Mouse (Mus musculus) heart, adult 2 months (tissue): ENCODE measurements around the gene Ube4b. TPM values are rescaled to one million over a fixed set of nuclear protein-coding genes. Genes with fewer than 3 reads are reported as not detected.
"Not testable (repeated sequence)": the region's sequence is repeated elsewhere in the genome, so short reads cannot be mapped to it uniquely, and the experiment has no call there.

Experiments used
- DNase-seq, 2 experiments: peaks; one replicate each; pipeline ENCODE4 v3.0.0; 2021
- H3K27ac ChIP-seq: fragments of 200-600 bp; 2 replicates; pipeline ENCODE4 v1.8.1; 2022
- H3K27me3 ChIP-seq: fragments of 200-500 bp; 2 replicates; pipeline ENCODE4 v1.6.1; 2012; ENCODE audit warnings: mild to moderate bottlenecking, low read length, inconsistent platforms, mixed read lengths; ENCODE audit not compliant: control insufficient read depth, insufficient read depth
- H3K36me3 ChIP-seq: fragments of 200-500 bp; 2 replicates; pipeline ENCODE4 v1.6.1; 2012; ENCODE audit warnings: low read length, inconsistent platforms; ENCODE audit not compliant: control insufficient read depth, insufficient read depth
- H3K4me1 ChIP-seq: fragments of 200-500 bp; 2 replicates; pipeline ENCODE4 v1.6.1; 2011; ENCODE audit warnings: low read length; ENCODE audit not compliant: control insufficient read depth, insufficient read depth
- H3K4me3 ChIP-seq: fragments of 200-600 bp; 2 replicates; pipeline ENCODE4 v1.8.1; 2022
- H3K79me2 ChIP-seq: fragments of 200-500 bp; replicated peaks from 2 replicates; pipeline ENCODE4 v1.6.1; 2012; ENCODE audit warnings: mild to moderate bottlenecking, inconsistent platforms, low read length, moderate library complexity, mixed read lengths; ENCODE audit not compliant: control insufficient read depth, insufficient read depth
- H3K9ac ChIP-seq: fragments of 200-500 bp; 2 replicates; pipeline ENCODE4 v1.6.1; 2012; ENCODE audit warnings: low read depth, mild to moderate bottlenecking, control low read depth, inconsistent platforms, low read length, mixed read lengths
- CTCF ChIP-seq: fragments of 200-600 bp; IDR thresholded peaks from 2 replicates; pipeline ENCODE4 v1.8.1; 2022; ENCODE audit warnings: antibody characterized with exemption, mild to moderate bottlenecking, moderate library complexity
- EP300 ChIP-seq: fragments of 200-500 bp; IDR thresholded peaks from 2 replicates; pipeline ENCODE4 v1.6.1; 2011; ENCODE audit warnings: low read depth, low read length, control low read depth; ENCODE audit not compliant: insufficient read depth
- POLR2A ChIP-seq: fragments of 200-500 bp; IDR thresholded peaks from 2 replicates; pipeline ENCODE4 v1.6.1; 2011; ENCODE audit warnings: mild to moderate bottlenecking, low read depth, low read length, control low read depth; ENCODE audit not compliant: insufficient read depth
- WGBS: fragments of 180-500 bp; shearing (Covaris S2); methylation state at CpG from one replicate; pipeline ENCODE4 v1.1.7; 2018; 5-methylcytosine and 5-hydroxymethylcytosine counted together
- intact Hi-C: fragments of 180-260 bp; cut with DNase I; formaldehyde crosslinking; loops from one replicate; pipeline ENCODE4 v1.15.1; 2025
- polyA plus RNA-seq: library from polyadenylated mRNA; depleted of rRNA; stranded (reverse); fragments of >200 nt; gene quantifications from 2 replicates; pipeline ENCODE4 v1.2.3, GENCODE M21; 2012
- total RNA-seq, 2 experiments: library from RNA; stranded (reverse); gene quantifications; 2 replicates each; pipeline ENCODE4 v1.2.3; 2021

Ube4b gene
- total and polyA plus RNA-seq, 3 experiments = 39.6 to 41.6 (median 40.2) TPM

- Histone ChIP-seq H3K9ac (no peak overlapping the region), H3K4me3 (no peak overlapping the region), H3K27ac (peak overlapping the region; percentile 28; the same call in 1 of the 2 replicates), H3K36me3 (peaks cover 3% of the 10 kb centered on the region; the same call in 1 of the 2 replicates), H3K79me2 (no peaks in the 10 kb centered on the region), H3K27me3 (no peaks in the 10 kb centered on the region), H3K4me1 (peaks cover 18% of the 10 kb centered on the region)
- peak in 1 of 2 experiments; percentile 53 for DNase-seq
- intact Hi-C loops = loop anchor here (2.0 to 10.0 kb wide), 2 partner anchors 23 to 627 kb away; partner anchors contain the start of genes Lzic and Nmnat1
- 27% methylated on average over 7 of the region's 7 CpGs for WGBS
- TF ChIP-seq EP300 (no peak), CTCF (no peak), POLR2A (no peak)
These were observed 35.2 kb upstream of the Ube4b start for GRCm38 (mm10) chr4:149461579-149462304.

DNA sequence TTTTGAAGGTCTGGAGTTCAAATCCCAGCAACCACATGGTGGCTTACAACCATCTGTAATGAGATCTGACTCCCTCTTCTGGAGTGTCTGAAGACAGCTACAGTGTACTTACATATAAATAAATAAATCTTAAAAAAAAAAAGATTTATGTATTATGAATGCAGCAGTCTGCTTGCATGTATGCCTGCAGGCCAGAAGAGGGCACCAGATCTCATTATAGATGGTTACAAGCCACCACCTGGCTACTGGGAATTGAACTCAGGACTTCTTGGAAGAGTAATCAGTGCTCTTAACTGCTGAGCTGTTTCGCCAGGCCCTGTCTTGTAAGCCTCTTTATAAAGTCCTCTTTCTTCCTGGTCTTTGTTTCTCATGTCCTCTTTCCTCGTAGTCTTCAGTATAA is 33.9 kb upstream of the Ube4b start:
- not testable (repeated sequence) for H3K27me3 ChIP-seq, H3K79me2 ChIP-seq, H3K9ac ChIP-seq, H3K4me3 ChIP-seq, H3K36me3 ChIP-seq, H3K27ac ChIP-seq, DNase-seq
- peaks cover 22% of the 10 kb centered on the region for H3K4me1 ChIP-seq
- intact Hi-C loops = loop anchor here (10.0 kb wide), 1 partner anchor 626 kb away; no protein-coding TSS in a partner anchor
- TF ChIP-seq CTCF = peak; percentile 50
- 96% methylated on average over 2 of the region's 2 CpGs for WGBS

- peaks cover 22% of the 10 kb centered on the region for H3K4me1 ChIP-seq
- no peak overlapping the region for H3K4me3 ChIP-seq
- no peak for TF ChIP-seq CTCF
- no peaks in the 10 kb centered on the region for H3K27me3 ChIP-seq
- no peak overlapping the region for H3K27ac ChIP-seq
- no peak overlapping the region for H3K9ac ChIP-seq
- H3K79me2 ChIP-seq = no peaks in the 10 kb centered on the region
- H3K36me3 ChIP-seq = peaks cover 3% of the 10 kb centered on the region; the same call in 1 of the 2 replicates
- intact Hi-C loops = no loop called here
- DNase-seq = no peak
- WGBS = 83% methylated on average over 1 of the region's 1 CpGs
These were observed 32.9 kb upstream of the Ube4b start for GRCm38 (mm10) chr4:149459425-149459824.

DNA sequence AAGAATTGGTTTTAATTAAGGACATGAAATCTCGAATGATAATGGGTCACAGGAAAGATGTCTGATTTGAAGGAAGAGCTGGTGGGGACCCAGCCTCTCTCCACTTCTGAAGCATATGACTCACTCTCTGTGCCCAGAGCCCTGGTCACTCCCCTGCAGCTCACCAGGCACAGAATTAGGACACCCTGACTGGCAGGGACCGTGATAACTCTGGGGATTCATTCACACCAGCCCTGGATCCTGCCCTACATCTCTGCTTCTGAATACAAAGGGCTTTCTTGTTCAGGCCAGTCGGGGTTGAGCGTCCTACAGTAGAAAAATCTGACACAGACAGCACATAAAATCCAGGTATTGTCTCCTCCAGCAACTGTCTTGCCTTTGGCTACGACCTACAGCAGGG is 32.0 kb upstream of the Ube4b start:
- no peaks in the 10 kb centered on the region for H3K79me2 ChIP-seq
- TF ChIP-seq CTCF (no peak), EP300 (no peak), POLR2A (no peak)
- intact Hi-C loops = loop anchor here (1.0 kb wide), 1 partner anchor 63 kb away; no protein-coding TSS in a partner anchor
- no peaks in the 10 kb centered on the region for H3K27me3 ChIP-seq
- H3K36me3 ChIP-seq = peaks cover 3% of the 10 kb centered on the region; the same call in 1 of the 2 replicates
- H3K9ac ChIP-seq = no peak overlapping the region
- H3K27ac ChIP-seq = peak overlapping the region; percentile 89
- 55% methylated on average over 5 of the region's 5 CpGs for WGBS
- no peak for DNase-seq
- peaks cover 24% of the 10 kb centered on the region for H3K4me1 ChIP-seq
- H3K4me3 ChIP-seq = no peak overlapping the region

GRCm38 (mm10) chr4:149457831-149458430 is 31.4 kb upstream of the Ube4b start:
- TF ChIP-seq CTCF = no peak
- TF ChIP-seq EP300 = peak; percentile 43; the same call in 1 of the 2 replicates
- peak; percentile 54; the same call in 1 of the 2 replicates for TF ChIP-seq POLR2A
- 21% methylated on average over 6 of the region's 6 CpGs for WGBS
- Histone ChIP-seq H3K27ac (peak overlapping the region; percentile 89), H3K4me3 (no peak overlapping the region), H3K36me3 (peaks cover 3% of the 10 kb centered on the region; the same call in 1 of the 2 replicates), H3K27me3 (no peaks in the 10 kb centered on the region), H3K9ac (0 out of 2 replicates have a peak overlapping the region, but pooled peaks have one; percentile 28), H3K79me2 (no peaks in the 10 kb centered on the region), H3K4me1 (peaks cover 24% of the 10 kb centered on the region)
- intact Hi-C loops = loop anchor here (1.0 kb wide), 1 partner anchor 63 kb away; no protein-coding TSS in a partner anchor
- DNase-seq = peak; percentile 71 to 80

GRCm38 (mm10) chr4:149457163-149457562 is 30.6 kb upstream of the Ube4b start:
- peak overlapping the region; percentile 69 for H3K27ac ChIP-seq

More at GRCm38 (mm10) chr4:149457163-149457562, 30.6 kb upstream of the Ube4b start:
- H3K79me2 ChIP-seq, H3K36me3 ChIP-seq, H3K9ac ChIP-seq, H3K4me3 ChIP-seq, H3K27me3 ChIP-seq, intact Hi-C loops, DNase-seq: not testable (repeated sequence)
- peaks cover 20% of the 10 kb centered on the region for H3K4me1 ChIP-seq
- 86% methylated on average over 27 of the region's 27 CpGs for WGBS
